Mouse (Mus musculus): Measurements from ENCODE around the gene Snx30.

Snx30 gene

GRCm38 (mm10) chr4:59902547-59902946 is 96.9 kb downstream of the Snx30 start:
- no peak for DNase-seq (ENCODE audit: low read depth, low spot score)

- no peak for DNase-seq (ENCODE audit: low read depth, low spot score)
Measured at GRCm38 (mm10) chr4:59907092-59907491, 101.5 kb downstream of the Snx30 start.

GRCm38 (mm10) chr4:59907657-59908230 is 102.1 kb downstream of the Snx30 start:
- DNase-seq (ENCODE audit: low read depth, low spot score) = no peak

GRCm38 (mm10) chr4:59908785-59909184 is 103.1 kb downstream of the Snx30 start:
- DNase-seq (ENCODE audit: low read depth, low spot score) = no peak

- no peak for DNase-seq (ENCODE audit: low read depth, low spot score)
Measured at GRCm38 (mm10) chr4:59914608-59915403, 109.2 kb downstream of the Snx30 start, which contains the start of gene Slc46a2. Gene Slc46a2, minus strand, starts transcription at chr4:59915056.

GRCm38 (mm10) chr4:59917966-59918365 is 112.3 kb downstream of the Snx30 start:
- DNase-seq (ENCODE audit: low read depth, low spot score) = no peak

GRCm38 (mm10) chr4:59925082-59925481 is 119.4 kb downstream of the Snx30 start:
- no peak for DNase-seq (ENCODE audit: low read depth, low spot score)

GRCm38 (mm10) chr4:59927666-59928065 is 122.0 kb downstream of the Snx30 start:
- DNase-seq (ENCODE audit: low read depth, low spot score) = no peak

- DNase-seq (ENCODE audit: low read depth, low spot score) = peak; percentile 70
Measured at GRCm38 (mm10) chr4:59928347-59928746, 122.7 kb downstream of the Snx30 start.

- peak; percentile 43 for DNase-seq (ENCODE audit: low read depth, low spot score)
Measured at GRCm38 (mm10) chr4:59932505-59933281, 127.1 kb downstream of the Snx30 start.

GRCm38 (mm10) chr4:59937543-59937942 is 131.9 kb downstream of the Snx30 start:
- DNase-seq (ENCODE audit: low read depth, low spot score) = no peak

Measured in WW6 (cell line).